Mouse (Mus musculus) brain, adult 2 months (tissue): ENCODE data around the gene Abcg2.
"Not testable (repeated sequence)": the region's sequence is repeated elsewhere in the genome, so short reads cannot be mapped to it uniquely, and the experiment has no call there.

ENCODE experiments used
- DNase-seq: peaks from one replicate; pipeline ENCODE4 v3.0.0; 2011; ENCODE audit warnings: low read depth, low spot score

The Abcg2 gene

DNA sequence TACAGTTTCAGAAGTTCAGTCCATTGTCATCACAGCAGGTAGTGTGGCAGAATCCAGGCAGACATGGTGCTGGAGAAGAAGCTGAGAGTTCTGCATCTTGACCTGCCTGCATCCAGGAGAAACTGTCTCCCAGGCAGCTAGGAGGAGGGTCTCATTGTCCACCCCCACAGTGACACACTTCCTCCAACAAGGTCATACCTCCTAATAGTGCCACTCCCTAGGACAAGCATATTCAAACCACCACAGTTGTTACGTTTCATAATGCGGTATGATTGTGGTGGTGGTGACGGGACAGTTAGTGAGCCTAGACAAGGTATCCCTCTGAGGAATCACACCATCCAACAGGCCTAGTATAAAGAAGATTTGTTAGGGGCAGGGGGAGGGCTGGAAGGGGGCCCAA is at the start of gene Abcg2:
TSS of gene Abcg2 (plus strand) at position 301 of the 400 bp plus-strand sequence.
- not testable (repeated sequence) for DNase-seq

GRCm38 (mm10) chr6:58540263-58540662 is 44.1 kb upstream of the Abcg2 start:
- DNase-seq = not testable (repeated sequence)

DNA sequence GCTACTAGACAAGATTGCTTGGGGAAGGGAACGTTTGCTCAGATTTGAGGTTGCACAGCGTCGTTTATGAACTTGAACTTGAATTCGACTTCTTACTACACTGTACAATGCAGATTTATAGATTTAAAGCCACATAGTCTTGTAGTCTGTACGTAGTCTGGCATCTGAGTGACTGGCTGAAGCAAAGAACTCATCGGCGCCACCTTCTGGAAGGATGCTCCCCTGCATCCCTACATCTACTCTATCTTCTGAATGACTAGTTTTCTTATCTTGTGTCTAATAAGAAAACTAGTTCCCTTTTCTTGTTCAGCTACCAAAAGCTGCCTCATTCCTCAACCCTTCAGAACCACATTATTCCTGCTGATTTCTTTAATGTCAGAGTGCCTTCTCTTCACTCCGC is 41.5 kb upstream of the Abcg2 start:
- DNase-seq = peak; percentile 33

- DNase-seq = not testable (repeated sequence)
Observed at GRCm38 (mm10) chr6:58544971-58545370, 39.4 kb upstream of the Abcg2 start.

GRCm38 (mm10) chr6:58546050-58546449 is 38.3 kb upstream of the Abcg2 start:
- DNase-seq = peak; percentile 36

- peak; percentile 80 for DNase-seq
Observed at GRCm38 (mm10) chr6:58546816-58547215, 37.5 kb upstream of the Abcg2 start.

DNA sequence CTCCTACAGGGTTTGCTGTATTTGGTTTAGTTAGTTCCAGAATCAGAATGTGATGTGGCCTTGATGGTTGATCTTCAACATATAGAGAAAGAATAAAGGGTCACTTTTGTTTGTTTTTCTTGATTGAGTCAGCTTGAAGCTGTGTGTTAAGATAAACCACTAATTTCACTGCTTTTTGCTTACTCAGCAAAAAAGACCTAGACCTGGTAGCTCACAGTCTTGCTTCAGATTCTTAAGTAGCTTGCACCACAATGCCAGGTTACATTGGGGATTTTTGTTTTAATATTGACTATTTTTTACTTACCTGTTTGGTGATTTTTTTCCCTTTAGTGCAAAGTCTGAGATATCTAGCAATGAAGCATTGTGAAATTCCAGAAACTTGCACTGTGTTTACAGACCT is 30.5 kb upstream of the Abcg2 start:
- not testable (repeated sequence) for DNase-seq

GRCm38 (mm10) chr6:58593987-58594844 is 9.9 kb downstream of the Abcg2 start:
- not testable (repeated sequence) for DNase-seq

- not testable (repeated sequence) for DNase-seq
Observed at GRCm38 (mm10) chr6:58595639-58596293, 11.4 kb downstream of the Abcg2 start.

DNA sequence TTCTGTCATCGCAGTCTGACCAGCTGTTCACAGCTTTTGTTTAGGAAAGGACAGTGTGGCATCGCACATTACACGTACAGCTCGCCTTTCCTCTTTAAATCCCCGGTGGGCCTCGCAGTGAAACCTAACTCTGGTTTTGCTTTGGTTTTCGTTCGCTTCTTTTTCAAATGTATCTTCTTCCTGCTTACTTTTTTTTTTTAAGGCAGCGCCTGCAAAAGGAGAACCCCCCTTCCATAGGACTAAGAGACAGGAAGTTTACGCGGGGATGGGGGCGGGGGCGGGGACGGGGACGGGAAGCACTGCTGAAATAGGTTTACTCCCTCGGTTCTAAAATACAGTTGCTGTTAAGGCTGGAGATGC is 12.0 kb downstream of the Abcg2 start:
- peak; percentile 40 for DNase-seq

- not testable (repeated sequence) for DNase-seq
Observed at GRCm38 (mm10) chr6:58602119-58602518, 17.8 kb downstream of the Abcg2 start.

- DNase-seq = not testable (repeated sequence)
Observed at GRCm38 (mm10) chr6:58602991-58603390, 18.7 kb downstream of the Abcg2 start.

DNA sequence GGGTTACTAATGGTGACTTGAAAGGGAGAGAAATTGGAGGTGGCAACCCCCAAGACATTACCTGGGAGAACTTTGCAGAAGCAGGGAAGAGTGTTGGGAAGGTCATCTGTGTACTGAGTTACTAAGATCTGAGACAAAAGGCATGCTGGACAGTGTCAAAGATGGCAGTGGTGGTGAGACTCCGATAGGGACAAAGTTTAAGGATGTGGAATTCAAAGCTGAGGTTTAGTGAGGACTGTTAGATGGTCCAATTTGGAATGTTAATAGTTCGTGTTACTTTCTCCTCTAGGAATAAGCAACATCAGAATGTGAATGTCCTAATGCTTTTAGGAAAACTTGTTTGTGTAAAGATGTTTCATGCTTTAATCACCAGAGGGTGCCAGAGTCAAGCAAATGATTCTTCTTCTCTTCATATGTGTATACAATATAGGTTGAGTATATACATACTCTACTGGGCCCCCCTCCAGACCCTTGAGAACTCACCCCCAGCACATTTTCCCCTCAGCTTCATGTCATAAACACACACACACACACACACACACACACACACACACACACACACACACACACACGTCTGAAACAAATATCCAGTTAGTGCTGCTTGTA is 19.3 kb downstream of the Abcg2 start:
- not testable (repeated sequence) for DNase-seq

DNA sequence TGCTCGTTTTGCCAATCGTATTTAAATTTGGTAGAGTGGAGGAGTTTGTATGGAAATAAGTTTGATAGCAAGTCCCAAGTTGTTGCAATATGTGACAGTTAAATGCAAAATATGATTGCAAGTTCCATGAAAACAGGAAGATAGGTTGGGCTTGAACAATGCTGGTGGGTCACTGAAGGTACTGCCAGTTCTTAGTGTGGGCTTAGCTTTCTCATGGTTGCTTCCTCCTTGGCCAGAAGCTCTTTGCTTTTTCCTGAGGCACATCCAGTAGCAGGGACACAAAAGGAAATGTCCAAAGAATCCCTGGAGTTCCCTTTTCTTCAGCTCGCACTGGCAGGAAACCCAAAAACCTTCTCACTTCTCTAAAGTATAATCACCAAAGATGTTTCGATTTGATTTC is 22.3 kb downstream of the Abcg2 start:
- DNase-seq = no peak

- no peak for DNase-seq
Observed at GRCm38 (mm10) chr6:58608422-58608821, 24.1 kb downstream of the Abcg2 start.

DNA sequence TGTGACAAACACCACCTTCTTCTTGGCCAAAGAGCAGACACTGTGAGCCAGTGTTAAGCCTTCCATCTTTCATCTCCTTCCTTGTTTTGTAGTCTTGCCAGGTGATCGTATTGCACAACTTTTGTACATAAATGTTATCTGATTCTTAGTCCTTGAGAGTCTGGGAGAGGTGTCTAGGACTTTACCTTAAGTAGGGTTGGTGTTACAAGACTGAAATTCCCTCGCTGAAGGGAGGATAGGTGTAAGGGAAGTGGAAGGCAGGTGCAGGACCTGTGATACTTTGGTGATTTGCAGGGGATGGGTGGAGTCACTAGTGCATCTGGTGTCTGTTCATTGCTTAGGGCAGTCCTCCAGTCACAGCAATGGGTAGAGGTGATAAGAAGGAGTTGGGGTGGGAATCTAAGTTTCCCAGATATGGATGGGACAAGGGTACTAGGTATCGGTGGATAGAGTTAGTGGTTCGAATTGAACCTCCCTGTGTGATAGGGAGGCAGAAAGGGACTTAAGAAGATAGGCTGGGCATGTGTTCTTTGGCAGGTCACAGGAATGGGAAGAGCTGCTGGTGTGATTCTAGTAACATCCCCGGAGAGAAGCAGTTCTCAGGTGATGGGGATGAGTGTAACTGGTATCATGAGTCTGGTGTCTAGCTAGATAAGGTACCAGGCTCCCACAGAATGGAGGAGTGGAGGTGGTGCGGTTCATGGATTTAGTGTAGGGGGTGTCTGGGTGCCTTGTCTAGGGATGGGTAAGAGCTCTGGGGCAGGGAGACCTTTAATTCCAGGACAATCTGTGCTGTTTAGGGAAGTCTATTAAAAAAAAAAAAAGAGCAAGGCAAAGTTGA is 25.8 kb downstream of the Abcg2 start:
- DNase-seq = no peak

DNA sequence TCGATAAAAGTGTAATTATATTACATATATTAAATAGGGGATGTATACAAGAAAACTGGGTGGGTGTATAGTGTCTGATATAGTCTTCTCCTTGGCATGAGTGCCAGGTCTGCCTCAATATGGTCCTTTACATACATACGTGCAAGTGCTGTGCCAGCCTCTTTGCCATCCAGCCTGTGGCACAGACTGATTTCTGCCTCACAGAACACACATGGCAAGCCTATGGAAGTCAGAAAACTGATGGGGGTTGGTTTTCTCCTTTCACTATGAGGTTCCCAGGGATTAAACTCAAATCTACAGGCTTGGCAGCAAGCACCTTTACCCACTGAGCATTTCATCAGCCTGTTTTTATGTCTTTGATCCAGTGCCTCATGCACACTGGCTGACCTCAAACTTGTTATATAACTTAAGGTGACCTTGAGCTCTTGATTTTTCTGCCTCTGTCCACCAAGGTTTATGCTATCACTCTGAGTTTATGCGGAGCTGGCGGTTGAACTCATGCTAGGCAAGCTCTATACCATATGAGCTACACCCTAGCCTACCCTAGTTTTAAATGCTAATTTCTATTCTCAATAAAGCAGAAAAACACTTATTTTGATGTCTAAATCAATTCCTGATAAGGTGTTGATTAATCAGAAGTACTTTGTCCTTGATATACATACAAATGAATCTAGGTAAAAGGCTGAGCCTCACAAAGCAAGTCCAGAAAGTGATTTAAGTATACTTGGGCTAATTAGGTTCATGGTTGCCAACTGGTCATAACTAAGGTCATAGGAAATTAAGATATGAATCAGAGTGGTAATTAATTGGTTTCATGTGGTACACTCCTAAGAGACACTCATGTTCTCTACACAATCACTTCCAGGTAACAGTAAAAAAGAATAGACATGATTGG is 26.7 kb downstream of the Abcg2 start:
- no peak for DNase-seq

GRCm38 (mm10) chr6:58624126-58624525 is 39.8 kb downstream of the Abcg2 start:
- DNase-seq = no peak

DNA sequence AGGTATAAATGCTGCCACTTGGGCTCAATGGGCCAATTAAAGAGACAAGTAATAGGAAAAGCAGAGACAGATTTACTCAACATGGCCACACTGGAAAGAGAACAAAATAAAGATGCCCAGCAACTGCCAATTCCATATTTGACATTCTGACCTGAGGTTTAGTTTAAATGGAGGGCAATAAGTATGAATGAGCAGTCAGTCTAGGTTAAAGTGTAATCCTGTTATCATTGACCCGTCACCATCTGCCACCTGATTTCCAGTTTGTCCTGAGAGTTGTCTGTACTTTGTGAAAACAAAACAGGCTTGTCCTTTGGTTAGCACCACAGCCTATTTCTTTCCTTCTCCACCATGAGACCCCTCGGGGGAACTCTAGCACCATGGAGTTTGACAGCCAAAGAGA is 44.9 kb downstream of the Abcg2 start:
- no peak for DNase-seq

DNA sequence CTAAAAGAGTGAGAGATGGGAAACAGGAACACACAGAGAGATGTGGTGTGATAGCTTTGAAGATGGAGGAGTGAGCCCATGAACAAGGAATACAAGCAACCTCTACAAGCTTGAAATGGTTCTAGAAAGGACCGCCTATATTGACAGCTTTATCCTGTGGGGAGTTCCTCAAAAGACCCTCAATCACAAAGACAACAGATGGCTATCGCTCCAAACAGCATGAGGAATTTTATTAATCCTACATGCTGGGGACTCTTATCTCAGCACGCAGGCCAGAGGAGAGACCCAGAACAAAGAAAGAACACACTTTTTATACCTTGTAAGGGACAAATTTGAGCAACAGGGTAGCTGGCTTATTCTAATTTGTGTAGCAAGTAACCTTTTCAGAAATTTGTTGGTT is 48.1 kb downstream of the Abcg2 start:
- no peak for DNase-seq

DNA sequence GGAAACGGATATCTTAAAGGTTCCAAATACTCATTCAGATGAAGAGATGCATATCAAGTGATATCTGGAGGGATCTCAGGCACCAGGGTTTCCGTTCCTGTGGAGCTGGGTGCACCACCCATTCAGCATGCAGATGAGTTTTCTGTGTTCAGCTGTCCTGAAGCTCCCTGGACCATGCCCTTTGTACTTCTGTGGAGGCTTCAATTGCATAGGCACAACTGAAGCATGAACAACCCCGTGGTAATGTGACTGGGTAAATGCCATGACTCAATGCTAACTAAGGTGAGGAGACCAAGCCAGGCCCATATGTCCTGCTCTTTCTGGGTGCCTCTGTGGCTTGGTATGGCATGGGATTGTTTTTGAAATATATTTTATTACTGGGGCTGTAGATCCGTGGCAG is 49.4 kb downstream of the Abcg2 start:
- DNase-seq = no peak
